Mouse (Mus musculus) midbrain, embryonic 10.5 days (tissue): Measurements from ENCODE around the gene Bod1. TPM values are rescaled to one million over a fixed set of nuclear protein-coding genes. Genes with fewer than 3 reads are reported as not detected.

Source experiments
- DNase-seq: peaks from one replicate; pipeline ENCODE4 v3.0.0-alpha.2; 2017; ENCODE audit warnings: low spot score
- H3K27ac ChIP-seq: fragments of 300-500 bp; sonication (generic); replicated peaks from 2 replicates; pipeline ENCODE4 v1.5.1; 2016; ENCODE audit warnings: mild to moderate bottlenecking
- H3K27me3 ChIP-seq: fragments of 300-500 bp; sonication (generic); 2 replicates; pipeline ENCODE4 v1.6.1; 2016; ENCODE audit warnings: low read depth, mild to moderate bottlenecking; ENCODE audit not compliant: poor library complexity, severe bottlenecking
- H3K36me3 ChIP-seq: fragments of 300-500 bp; sonication (generic); 2 replicates; pipeline ENCODE4 v1.6.1; 2016; ENCODE audit warnings: mild to moderate bottlenecking, moderate library complexity
- H3K4me1 ChIP-seq: fragments of 300-500 bp; sonication (generic); 2 replicates; pipeline ENCODE4 v1.6.1; 2016
- H3K4me3 ChIP-seq: fragments of 300-500 bp; sonication (generic); 2 replicates; pipeline ENCODE4 v1.5.1; 2016; ENCODE audit warnings: mild to moderate bottlenecking, moderate library complexity
- H3K9me3 ChIP-seq: fragments of 300-500 bp; sonication (generic); replicated peaks from 2 replicates; pipeline ENCODE4 v1.6.1; 2016; ENCODE audit warnings: mild to moderate bottlenecking
- WGBS: fragments of 180-500 bp; shearing (Covaris S2); methylation state at CpG from one replicate; pipeline ENCODE4 v1.1.7; 2016; 5-methylcytosine and 5-hydroxymethylcytosine counted together
- polyA plus RNA-seq: library from polyadenylated mRNA; unstranded; fragments of >200 nt; fragmentation: Nextera tagmentation; extraction: Ambion mirVana; gene quantifications from 2 replicates; pipeline ENCODE4 v1.2.1, GENCODE M21; 2016

Gene Bod1
- polyA plus RNA-seq, 1 experiment from 2014 or later: 123 TPM

DNA sequence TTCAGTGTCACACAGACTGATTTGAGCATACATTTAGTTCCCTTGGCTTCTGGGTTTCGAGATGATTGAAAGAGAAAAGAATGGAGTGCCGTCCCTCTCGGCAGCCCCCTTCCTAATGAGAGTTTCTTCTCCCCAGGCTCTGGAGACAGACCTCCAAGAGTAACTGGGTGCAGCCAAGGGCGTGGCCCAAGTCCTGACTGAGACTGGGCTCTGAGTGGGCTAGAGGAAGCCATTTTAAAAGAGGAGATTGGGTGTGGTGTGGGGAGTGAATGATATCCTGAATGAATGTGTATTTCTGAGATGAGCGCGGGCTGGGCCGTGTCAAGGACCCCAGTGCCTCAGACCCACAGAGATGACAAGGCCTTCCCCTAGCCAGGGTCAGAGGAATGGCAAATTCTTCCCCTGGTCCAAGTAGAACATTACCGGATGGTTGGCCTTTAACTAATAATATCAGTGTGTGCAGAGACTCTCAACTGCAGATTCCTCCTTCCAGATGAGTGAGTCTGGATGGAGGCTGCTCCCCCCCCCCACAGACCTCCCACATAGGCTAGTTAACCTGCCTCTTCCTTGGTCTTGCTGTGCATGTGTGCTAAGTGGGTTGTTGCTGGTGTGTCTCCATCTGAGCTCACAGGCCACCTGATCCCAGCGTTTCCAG, 13.4 kb upstream of the Bod1 start:
- no peak overlapping the region for H3K27ac ChIP-seq
- WGBS: 88% methylated on average over 9 of the region's 9 CpGs
- H3K9me3 ChIP-seq: no peaks in the 10 kb centered on the region
- H3K27me3 ChIP-seq: no peaks in the 10 kb centered on the region
- no peaks in the 10 kb centered on the region for H3K36me3 ChIP-seq
- no peak for DNase-seq
- peaks cover 12% of the 10 kb centered on the region; the same call in 1 of the 2 replicates for H3K4me1 ChIP-seq
- no peak overlapping the region for H3K4me3 ChIP-seq

GRCm38 (mm10) chr11:31684126-31684525, 12.4 kb upstream of the Bod1 start:
- 85% methylated on average over 2 of the region's 2 CpGs for WGBS
- Histone ChIP-seq H3K27me3 (no peaks in the 10 kb centered on the region), H3K9me3 (no peaks in the 10 kb centered on the region), H3K4me3 (no peak overlapping the region), H3K36me3 (no peaks in the 10 kb centered on the region), H3K27ac (no peak overlapping the region), H3K4me1 (peaks cover 9% of the 10 kb centered on the region; the same call in 1 of the 2 replicates)
- no peak for DNase-seq

GRCm38 (mm10) chr11:31679840-31680381, 8.2 kb upstream of the Bod1 start:
- Histone ChIP-seq H3K27me3 (no peaks in the 10 kb centered on the region), H3K4me3 (no peak overlapping the region), H3K9me3 (no peaks in the 10 kb centered on the region), H3K36me3 (no peaks in the 10 kb centered on the region), H3K27ac (no peak overlapping the region), H3K4me1 (peaks cover 16% of the 10 kb centered on the region)
- 86% methylated on average over 16 of the region's 16 CpGs for WGBS
- no peak for DNase-seq

DNA sequence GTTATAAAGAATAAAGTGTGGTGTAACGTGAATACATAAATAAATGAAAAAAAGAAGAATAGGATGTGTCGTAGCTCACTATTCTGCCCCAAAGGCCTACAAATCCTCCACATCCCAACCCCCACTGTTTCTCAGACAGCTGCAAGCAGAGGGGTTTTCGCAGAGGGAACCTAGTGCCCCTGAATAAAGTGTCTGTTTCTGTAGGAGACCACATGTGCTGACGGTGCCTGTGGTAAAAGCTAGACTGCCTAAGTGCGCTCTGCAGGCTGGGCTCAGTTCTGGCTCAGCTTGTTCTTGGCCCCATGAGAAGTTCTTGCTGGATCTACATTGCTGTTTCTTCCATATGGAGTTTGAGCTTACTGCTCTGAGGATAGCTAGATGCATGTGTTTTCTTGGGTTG, 5.6 kb upstream of the Bod1 start:
- Histone ChIP-seq H3K36me3 (no peaks in the 10 kb centered on the region), H3K4me1 (peaks cover 29% of the 10 kb centered on the region), H3K27me3 (no peaks in the 10 kb centered on the region), H3K27ac (0 out of 2 replicates have a peak overlapping the region, but pooled peaks have one; percentile 6), H3K9me3 (no peaks in the 10 kb centered on the region), H3K4me3 (no peak overlapping the region)
- 92% methylated on average over 5 of the region's 5 CpGs for WGBS
- no peak for DNase-seq

DNA sequence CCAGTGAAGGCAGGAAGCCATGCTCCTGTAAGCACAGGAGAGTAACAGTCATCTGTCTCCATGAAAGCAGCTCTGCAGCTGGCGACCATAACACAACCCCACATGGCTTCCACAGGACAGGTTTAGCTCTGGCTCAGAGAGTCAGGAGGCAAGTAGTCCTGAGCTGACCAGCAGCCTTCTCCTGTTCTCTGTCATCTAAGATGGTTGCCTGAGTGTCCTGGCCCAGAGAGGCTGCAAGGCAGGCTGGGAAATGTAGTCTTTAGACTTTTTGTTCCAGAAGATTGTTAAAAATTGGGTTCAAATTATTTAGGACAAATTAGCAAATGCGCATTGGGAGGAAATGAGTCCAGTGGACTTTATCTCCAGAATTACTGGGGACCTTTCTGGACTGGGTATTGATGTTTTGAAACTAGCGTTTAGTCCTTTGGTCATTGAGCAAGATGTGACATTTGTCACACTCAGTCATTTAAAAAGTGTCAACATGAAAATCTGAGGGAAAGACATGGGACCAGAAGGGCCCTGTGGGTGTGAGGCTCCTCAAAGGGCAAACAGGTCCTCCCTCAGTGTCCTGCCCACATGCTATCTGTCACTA, 5.1 kb upstream of the Bod1 start:
- no peaks in the 10 kb centered on the region for H3K9me3 ChIP-seq
- H3K4me3 ChIP-seq: no peak overlapping the region
- H3K27ac ChIP-seq: 0 out of 2 replicates have a peak overlapping the region, but pooled peaks have one; percentile 52
- 91% methylated on average over 3 of the region's 3 CpGs for WGBS
- H3K27me3 ChIP-seq: no peaks in the 10 kb centered on the region
- DNase-seq: no peak
- H3K36me3 ChIP-seq: no peaks in the 10 kb centered on the region
- peaks cover 31% of the 10 kb centered on the region for H3K4me1 ChIP-seq

DNA sequence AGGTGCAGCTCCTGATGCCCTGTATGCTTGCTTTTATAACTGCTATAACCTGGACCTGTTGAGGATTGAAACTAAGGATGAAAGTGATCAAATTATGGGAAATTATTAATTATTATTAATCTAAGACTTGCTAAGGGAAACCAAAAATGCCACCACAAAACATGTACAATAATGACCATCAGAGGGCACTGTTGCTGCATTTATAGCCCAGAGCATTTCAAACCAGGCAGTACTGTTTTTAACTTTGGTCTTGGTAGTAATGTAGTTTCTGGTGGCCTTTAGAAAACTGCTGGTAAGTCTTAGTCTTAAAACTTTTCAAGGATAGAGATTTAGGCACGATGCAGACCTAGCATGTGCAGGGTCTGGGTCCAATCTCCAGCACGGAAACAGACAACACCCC, 3.7 kb upstream of the Bod1 start:
- H3K4me3 ChIP-seq: no peak overlapping the region
- H3K9me3 ChIP-seq: no peaks in the 10 kb centered on the region
- H3K27me3 ChIP-seq: no peaks in the 10 kb centered on the region
- DNase-seq: peak; percentile 29
- H3K36me3 ChIP-seq: no peaks in the 10 kb centered on the region
- WGBS: 41% methylated on average over 2 of the region's 2 CpGs
- H3K27ac ChIP-seq: no peak overlapping the region; the same call in 1 of the 2 replicates
- peaks cover 35% of the 10 kb centered on the region for H3K4me1 ChIP-seq

GRCm38 (mm10) chr11:31672170-31672563, 482 bp upstream of the Bod1 start:
- 12% methylated on average over 9 of the region's 9 CpGs for WGBS
- peaks cover 31% of the 10 kb centered on the region for H3K36me3 ChIP-seq
- no peaks in the 10 kb centered on the region for H3K9me3 ChIP-seq
- H3K27ac ChIP-seq: peak overlapping the region; percentile 93
- peaks cover 39% of the 10 kb centered on the region for H3K4me1 ChIP-seq
- H3K27me3 ChIP-seq: no peaks in the 10 kb centered on the region
- H3K4me3 ChIP-seq: peak overlapping the region; percentile 92
- no peak for DNase-seq

DNA sequence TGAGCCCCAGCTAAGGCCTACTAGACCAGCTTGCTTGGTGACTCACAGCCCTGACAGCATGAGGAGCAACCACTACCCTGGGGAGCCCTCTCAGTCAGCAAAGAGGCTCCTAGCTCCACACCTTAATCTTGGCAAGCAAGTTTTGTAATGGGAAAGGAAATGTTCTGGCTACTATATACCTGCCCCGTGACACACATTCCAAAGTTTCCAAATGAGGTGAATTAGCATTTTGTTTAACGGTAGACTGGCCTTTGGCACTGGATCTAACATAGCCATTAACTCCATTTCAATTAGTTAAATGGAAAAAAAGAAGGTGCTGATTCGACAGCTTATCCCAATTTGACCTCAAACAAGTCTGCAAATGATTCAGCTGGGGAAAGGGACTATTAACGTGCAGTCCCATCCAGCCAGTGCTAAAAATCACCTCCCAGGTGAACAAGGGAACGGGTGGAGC, 1.2 kb downstream of the Bod1 start:
- H3K4me1 ChIP-seq: peaks cover 26% of the 10 kb centered on the region
- H3K27ac ChIP-seq: no peak overlapping the region
- peaks cover 48% of the 10 kb centered on the region for H3K36me3 ChIP-seq
- DNase-seq: no peak
- H3K27me3 ChIP-seq: no peaks in the 10 kb centered on the region
- H3K9me3 ChIP-seq: no peaks in the 10 kb centered on the region
- H3K4me3 ChIP-seq: peak overlapping the region; percentile 92
- WGBS: 81% methylated on average over 5 of the region's 5 CpGs

DNA sequence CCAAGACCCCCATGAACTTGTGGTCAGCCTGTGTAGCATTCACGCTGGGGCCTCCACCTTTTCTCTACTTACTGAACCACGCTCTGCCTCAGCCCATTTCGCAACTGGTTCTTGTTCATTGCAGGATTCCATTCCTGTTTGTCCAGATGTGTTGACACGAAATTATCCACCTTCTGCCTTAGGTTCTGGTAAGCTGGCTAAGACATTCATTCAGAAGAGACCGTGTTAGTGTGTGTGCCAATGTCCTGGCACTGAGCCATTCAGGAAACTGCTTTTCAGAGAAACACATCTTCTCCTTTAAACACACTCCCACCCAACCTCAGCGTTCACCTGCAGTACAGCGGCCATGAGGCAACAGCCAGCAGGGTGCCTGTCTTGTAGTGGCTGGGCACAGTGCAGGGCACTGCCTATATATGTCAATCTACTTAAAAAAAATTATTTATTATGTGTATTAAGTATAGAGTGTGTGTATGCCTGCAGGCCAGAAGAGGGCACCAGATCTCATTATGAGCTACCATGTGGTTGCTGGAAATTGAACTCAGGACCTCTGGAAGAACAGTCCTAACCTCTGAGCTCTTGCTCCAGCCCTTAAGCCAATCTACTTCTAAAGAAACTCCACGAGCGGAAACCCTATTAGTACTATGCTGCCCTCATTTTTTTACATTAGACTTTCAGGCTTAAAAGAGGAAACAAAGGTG, 2.4 kb downstream of the Bod1 start:
- H3K36me3 ChIP-seq: peaks cover 60% of the 10 kb centered on the region
- 98% methylated on average over 9 of the region's 9 CpGs for WGBS
- no peak overlapping the region for H3K27ac ChIP-seq
- no peaks in the 10 kb centered on the region for H3K9me3 ChIP-seq
- H3K4me3 ChIP-seq: no peak overlapping the region
- DNase-seq: no peak
- H3K27me3 ChIP-seq: no peaks in the 10 kb centered on the region
- peaks cover 25% of the 10 kb centered on the region for H3K4me1 ChIP-seq

GRCm38 (mm10) chr11:31664186-31664585, 7.5 kb downstream of the Bod1 start:
- Histone ChIP-seq H3K36me3 (peaks cover 84% of the 10 kb centered on the region), H3K4me1 (no peaks in the 10 kb centered on the region), H3K4me3 (no peak overlapping the region), H3K27ac (no peak overlapping the region), H3K27me3 (no peaks in the 10 kb centered on the region), H3K9me3 (no peaks in the 10 kb centered on the region)
- DNase-seq: no peak
- WGBS: 86% methylated on average over 2 of the region's 2 CpGs

DNA sequence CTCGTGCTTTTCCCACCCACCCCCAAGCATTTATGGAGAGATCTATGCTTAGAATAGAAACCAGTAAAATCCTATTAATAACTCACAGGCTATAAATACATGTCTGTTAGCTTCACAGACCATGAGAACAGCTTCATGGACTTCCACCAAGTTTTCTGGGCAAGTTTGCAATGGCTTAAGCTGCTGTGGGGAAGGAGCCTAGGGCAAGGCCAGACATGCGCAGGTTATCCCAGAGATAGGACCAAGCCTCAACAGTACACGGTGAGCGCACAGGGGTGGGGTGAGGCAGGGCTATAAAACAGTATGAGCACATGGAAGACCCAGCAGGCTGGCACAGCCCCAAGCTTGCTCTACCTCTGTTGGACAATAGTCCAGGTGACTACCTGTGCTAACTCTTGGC, 8.2 kb downstream of the Bod1 start:
- H3K27ac ChIP-seq: no peak overlapping the region
- H3K9me3 ChIP-seq: no peaks in the 10 kb centered on the region
- H3K36me3 ChIP-seq: peaks cover 77% of the 10 kb centered on the region
- H3K4me1 ChIP-seq: no peaks in the 10 kb centered on the region
- no peak for DNase-seq
- no peaks in the 10 kb centered on the region for H3K27me3 ChIP-seq
- WGBS: 90% methylated on average over 4 of the region's 4 CpGs
- H3K4me3 ChIP-seq: no peak overlapping the region

DNA sequence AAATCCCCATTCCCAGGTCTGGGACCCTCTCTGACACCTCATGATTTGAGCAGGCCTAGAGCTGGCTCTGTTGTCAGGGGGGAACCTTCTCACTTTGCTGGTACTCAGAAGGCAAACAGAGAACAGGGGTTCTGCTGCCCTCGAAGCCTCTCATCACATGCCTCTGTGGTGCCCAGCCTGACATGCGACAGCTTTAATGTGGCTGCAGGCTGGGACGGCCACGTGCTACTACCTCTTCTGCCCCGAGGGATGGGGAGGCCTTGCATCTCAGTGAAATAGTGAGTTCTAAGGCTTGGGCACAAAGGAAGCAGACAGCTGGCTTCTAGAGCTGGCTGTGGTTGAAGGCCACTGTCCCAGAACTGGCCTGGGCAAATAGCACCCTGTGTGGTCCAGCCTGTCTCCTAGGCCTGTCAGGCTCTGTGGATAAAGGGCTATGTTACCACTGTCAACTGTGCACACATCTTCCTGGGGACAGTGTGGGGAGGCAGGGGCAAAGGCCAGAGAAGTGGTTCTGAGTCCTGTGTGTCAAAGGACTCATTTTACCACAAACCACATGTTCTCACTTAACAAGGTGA, 8.7 kb downstream of the Bod1 start:
- Histone ChIP-seq H3K36me3 (peaks cover 71% of the 10 kb centered on the region), H3K27me3 (no peaks in the 10 kb centered on the region), H3K27ac (no peak overlapping the region), H3K4me1 (no peaks in the 10 kb centered on the region), H3K4me3 (no peak overlapping the region), H3K9me3 (no peaks in the 10 kb centered on the region)
- WGBS: 89% methylated on average over 5 of the region's 5 CpGs
- DNase-seq: no peak
